Mouse (Mus musculus) erythroblast, adult 5-6 weeks (primary cell): ENCODE measurements around the gene Agl. TPM values are rescaled to one million over a fixed set of nuclear protein-coding genes. Genes with fewer than 3 reads are reported as not detected.

Experiments
- ATAC-seq: replicated peaks from 2 replicates; pipeline ENCODE4 v1.8.0; 2016; ENCODE audit warnings: moderate number of reproducible peaks, mild to moderate bottlenecking, moderate TSS enrichment, inconsistent platforms; ENCODE audit not compliant: poor library complexity, low FRiP score, severe bottlenecking
- total RNA-seq, 2 experiments: library from RNA; stranded (forward) in 1 of 2; stranded (reverse) in 1 of 2; fragments of 150-400 nt in 1 of 2; fragments of 200-764, 138-1000 nt in 1 of 2; gene quantifications; 2 replicates each; pipeline versions ENCODE4 v1.2.3 to v1.2.4; 2015 to 2017; ENCODE audit warnings: low replicate concordance in 2 of 2

The Agl gene
- total RNA-seq, 2 experiments from 2014 or later = 3.3 to 3.9 TPM

GRCm38 (mm10) chr3:116702647-116703272 lies 105.2 kb downstream of the Agl start:
- no peak for ATAC-seq

- ATAC-seq = no peak
Measured at GRCm38 (mm10) chr3:116701601-116702000, 106.4 kb downstream of the Agl start.

DNA sequence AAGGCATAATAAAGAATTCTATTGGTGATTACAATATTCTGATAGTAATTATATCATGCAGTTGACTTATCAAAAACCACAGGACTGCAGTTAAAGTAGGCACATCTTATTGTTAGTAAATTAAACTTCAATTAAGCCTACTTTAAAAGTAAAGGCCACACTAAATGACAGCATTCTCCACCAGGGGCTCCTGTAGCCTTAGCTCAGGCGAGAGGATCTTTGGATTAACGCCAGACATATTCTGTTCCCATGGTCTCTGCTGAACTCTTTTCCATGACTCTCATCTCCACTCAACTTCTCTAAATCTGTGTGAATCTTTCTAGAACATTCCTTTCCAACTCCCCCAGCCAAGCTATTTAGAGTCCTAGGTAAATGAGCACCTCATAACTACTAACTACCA lies 109.2 kb downstream of the Agl start:
- ATAC-seq = no peak

DNA sequence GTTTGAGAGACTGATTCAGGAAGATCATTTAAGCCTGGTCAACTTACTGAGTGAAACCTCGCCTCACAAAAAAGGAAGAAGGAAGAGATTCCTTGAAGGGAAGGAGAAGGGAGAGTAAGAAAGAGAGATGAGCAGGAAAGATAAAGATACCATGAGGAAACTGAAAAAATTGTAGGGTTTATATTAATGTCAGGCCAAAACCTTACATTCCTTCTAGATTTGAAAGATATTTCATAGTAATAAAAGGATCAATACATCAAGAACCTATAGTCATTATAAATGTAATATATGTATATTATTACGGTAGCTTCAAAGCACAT lies 112.3 kb downstream of the Agl start:
- ATAC-seq = no peak

GRCm38 (mm10) chr3:116694955-116695665 lies 112.9 kb downstream of the Agl start:
- ATAC-seq = peak; percentile 54

DNA sequence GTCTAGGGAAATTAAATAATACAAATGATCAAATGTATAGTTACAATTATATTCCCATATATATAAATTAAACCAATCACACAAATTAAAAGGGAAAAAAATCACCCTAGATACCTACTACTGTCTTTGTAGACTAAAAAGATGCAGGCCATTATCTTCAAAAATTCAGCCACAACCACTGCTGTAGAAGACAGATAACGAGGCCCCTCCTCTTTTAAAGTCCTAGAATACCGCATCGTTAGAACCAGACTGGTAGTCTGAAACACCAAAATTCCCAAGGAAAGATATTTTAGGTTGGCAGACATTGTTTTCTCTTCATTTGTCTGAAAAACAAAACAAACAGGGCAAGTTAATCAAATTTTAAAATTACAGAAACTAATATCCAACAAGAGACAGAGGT lies 113.7 kb downstream of the Agl start:
- peak; percentile 93 for ATAC-seq

Other genes starting within 250 kb of the Agl start
- gene Lrrc39, start 245.2 kb downstream of the Agl start, total RNA-seq (2015; ENCODE audit: low replicate concordance) = 1.5 and 8.8 TPM in 2 replicates
- gene Lrrc39, start 245.2 kb downstream of the Agl start, total RNA-seq (2017; ENCODE audit: low replicate concordance) = 14.0 and 19.0 TPM in 2 replicates
- 10.7 and 16.3 TPM in 2 replicates for gene Sass6, start 213.2 kb downstream of the Agl start, total RNA-seq (2015; ENCODE audit: low replicate concordance)
- 19.8 and 31.5 TPM in 2 replicates for gene Sass6, start 213.2 kb downstream of the Agl start, total RNA-seq (2017; ENCODE audit: low replicate concordance)
- 0.38 and 13.2 TPM in 2 replicates for gene Trmt13, start 193.6 kb downstream of the Agl start, total RNA-seq (2015; ENCODE audit: low replicate concordance)
- gene Trmt13, start 193.6 kb downstream of the Agl start, total RNA-seq (2017; ENCODE audit: low replicate concordance) = 10.1 and 10.7 TPM in 2 replicates
- gene Mfsd14a, start 145.5 kb downstream of the Agl start, total RNA-seq (2015; ENCODE audit: low replicate concordance) = 27.6 and 28.4 TPM in 2 replicates
- gene Mfsd14a, start 145.5 kb downstream of the Agl start, total RNA-seq (2017; ENCODE audit: low replicate concordance) = 12.5 and 16.7 TPM in 2 replicates
- not detected in 2 replicates for gene Gm43191, start 126.9 kb downstream of the Agl start, total RNA-seq (2015; ENCODE audit: low replicate concordance)
- gene Gm43191, start 126.9 kb downstream of the Agl start, total RNA-seq (2017; ENCODE audit: low replicate concordance) = 3.5 TPM in 1 of 2 replicates, not detected in the other
- gene Slc35a3, start 95.3 kb downstream of the Agl start, total RNA-seq (2015; ENCODE audit: low replicate concordance) = 10.7 and 21.3 TPM in 2 replicates
- 16.0 and 17.1 TPM in 2 replicates for gene Slc35a3, start 95.3 kb downstream of the Agl start, total RNA-seq (2017; ENCODE audit: low replicate concordance)
- 6.5 and 11.3 TPM in 2 replicates for gene Frrs1, start 51.3 kb upstream of the Agl start, total RNA-seq (2015; ENCODE audit: low replicate concordance)
- 5.6 and 9.5 TPM in 2 replicates for gene Frrs1, start 51.3 kb upstream of the Agl start, total RNA-seq (2017; ENCODE audit: low replicate concordance)
- not detected in 2 replicates for gene 4930455H04Rik, start 160.1 kb upstream of the Agl start, total RNA-seq (2015; ENCODE audit: low replicate concordance)
- gene 4930455H04Rik, start 160.1 kb upstream of the Agl start, total RNA-seq (2017; ENCODE audit: low replicate concordance) = not detected in 2 replicates
- not detected in 2 replicates for gene Palmd, start 160.8 kb upstream of the Agl start, total RNA-seq (2015; ENCODE audit: low replicate concordance)
- gene Palmd, start 160.8 kb upstream of the Agl start, total RNA-seq (2017; ENCODE audit: low replicate concordance) = 0.42 TPM in 1 of 2 replicates, not detected in the other